Mouse (Mus musculus) right cerebral cortex, postnatal 25 days (tissue): ENCODE measurements at regions not wholly inside any gene's neighbourhood (a gene's known extent, or its start where the extent isn't known, plus 50 kb on each side); places are given as distances from the start of the nearest gene placed in this dataset.

Experiments
- DNase-seq: peaks from one replicate; pipeline ENCODE4 v3.0.0; 2022

DNA sequence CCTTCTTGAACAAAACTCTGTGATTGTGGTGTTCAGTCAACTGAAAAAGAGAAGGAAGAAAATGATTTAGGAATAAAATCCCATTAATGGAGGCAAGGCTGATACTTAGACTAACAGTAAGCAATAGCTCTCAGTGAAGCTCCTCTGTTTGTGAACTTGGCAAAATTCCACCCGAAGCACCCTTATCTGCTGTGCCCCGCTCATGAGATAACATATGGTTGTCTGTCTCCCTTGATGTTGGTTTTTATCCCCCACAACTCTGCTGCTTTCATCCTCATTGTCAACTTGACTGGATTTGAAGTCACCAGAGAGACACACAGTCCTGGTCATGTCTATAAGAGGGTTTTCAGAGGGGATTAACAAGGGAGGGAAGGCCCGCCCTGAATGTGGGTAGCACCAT lies 646.1 kb downstream of the Sox6 start:
- no peak for DNase-seq

- DNase-seq, result no peak
These were observed 640.4 kb downstream of the Sox6 start for GRCm38 (mm10) chr7:115398202-115398601.

DNA sequence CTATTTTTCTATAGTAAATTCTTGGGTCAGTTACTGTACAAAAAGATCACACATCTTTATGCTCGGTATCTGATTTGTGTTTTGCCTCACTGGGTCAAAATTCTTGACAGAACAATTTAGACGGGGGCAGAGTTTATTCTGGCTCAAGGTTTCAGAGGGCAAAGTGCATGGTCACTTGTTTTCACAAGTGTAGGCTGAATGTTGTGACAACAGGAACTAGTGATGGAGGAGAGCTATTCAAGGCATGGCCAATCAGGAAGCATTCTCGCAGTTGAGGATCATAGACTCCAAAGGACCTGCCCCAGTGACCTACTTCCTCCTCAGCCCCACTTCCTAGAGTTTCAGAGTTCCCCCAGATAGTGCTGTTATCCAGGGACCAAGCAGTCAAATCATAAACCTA lies 639.1 kb downstream of the Sox6 start:
- DNase-seq, result no peak

DNA sequence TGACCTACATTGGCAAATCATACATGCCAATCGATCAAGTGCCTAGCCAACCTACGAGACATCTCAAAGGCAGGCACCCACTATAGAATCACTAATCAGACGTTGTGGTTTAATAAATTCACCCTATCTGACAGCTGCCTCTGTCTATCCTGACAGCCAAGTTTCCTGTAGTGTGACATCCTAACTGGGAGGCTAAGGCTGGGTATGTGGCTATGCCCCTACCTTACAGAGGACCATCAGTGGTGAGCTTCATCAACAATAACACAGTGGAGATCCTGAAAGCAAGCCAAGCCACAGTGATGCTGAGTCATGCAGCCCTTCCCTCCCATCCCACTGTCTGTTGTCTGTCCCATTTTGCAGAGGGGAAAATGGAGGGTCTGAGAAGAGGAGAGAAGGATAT lies 630.7 kb downstream of the Sox6 start:
- no peak for DNase-seq

- no peak for DNase-seq
These were observed 629.7 kb downstream of the Sox6 start for GRCm38 (mm10) chr7:115408915-115409314.

DNA sequence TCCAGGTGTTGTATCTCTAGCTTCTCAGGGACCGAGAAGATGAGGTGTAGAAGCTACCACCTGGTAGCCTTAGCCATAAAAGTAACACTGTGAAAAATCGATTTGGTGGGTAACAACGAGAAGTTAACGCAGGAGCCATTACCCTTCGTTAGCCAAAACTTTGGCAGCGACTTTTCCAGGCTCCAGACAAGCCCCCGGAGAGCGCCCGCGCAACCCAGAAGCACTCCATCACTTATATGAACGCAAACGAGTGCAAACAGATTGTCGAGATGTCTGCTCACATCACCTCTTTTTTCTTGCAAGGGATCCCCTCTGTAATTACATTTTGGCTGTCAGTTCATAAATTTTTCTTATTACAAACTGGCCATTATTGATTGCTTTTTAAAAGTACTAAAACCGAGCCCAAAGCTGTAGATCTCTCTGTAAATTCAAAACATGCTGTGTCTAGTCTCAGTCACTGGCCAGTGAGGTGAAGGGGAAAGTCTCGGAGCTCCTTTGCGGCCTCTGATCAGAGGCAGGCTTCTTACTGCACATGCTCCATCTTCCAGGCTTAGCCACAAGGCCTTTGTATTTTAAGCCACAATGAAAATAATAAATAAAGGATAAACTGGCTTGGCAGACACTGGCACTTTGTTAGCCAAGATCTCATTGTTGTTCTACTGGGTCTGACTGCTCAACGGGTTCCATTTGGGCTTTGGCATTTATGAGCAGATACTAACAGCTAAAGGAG lies 627.9 kb downstream of the Sox6 start:
- no peak for DNase-seq

DNA sequence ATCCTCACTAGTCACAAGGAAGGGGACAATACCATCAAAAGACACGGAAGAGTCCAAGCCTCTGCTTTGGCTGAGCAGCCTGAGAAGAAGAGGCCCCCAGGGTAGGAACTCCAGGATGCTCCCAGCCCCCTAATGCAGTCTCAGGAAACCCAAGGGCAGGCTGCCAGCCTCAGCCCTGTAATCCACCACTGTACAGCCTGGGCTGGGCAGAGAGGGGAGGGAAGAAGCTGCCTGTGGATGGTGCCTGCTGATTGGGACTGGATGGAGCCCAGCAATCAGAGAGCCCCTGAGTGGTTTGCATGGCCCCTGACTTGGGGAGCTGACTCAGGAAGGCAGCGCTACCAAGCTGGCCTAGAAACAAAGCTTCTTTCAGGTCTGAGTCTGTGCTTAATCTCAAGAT lies 627.1 kb downstream of the Sox6 start:
- no peak for DNase-seq

- DNase-seq, result no peak
These were observed 623.4 kb downstream of the Sox6 start for GRCm38 (mm10) chr7:115415147-115415561.
